Mouse (Mus musculus) testis, adult 2 months (tissue): Measurements from ENCODE around the gene Gpr152. TPM values are rescaled to one million over a fixed set of nuclear protein-coding genes. Genes with fewer than 3 reads are reported as not detected.

Experiments used
- H3K27ac ChIP-seq: fragments of 200-500 bp; 2 replicates; pipeline ENCODE4 v1.5.1; 2012; ENCODE audit warnings: low read depth, low read length; ENCODE audit not compliant: control insufficient read depth, insufficient read depth
- H3K27me3 ChIP-seq: fragments of 200-500 bp; 2 replicates; pipeline ENCODE4 v1.6.1; 2012; ENCODE audit warnings: mild to moderate bottlenecking, low read length, moderate library complexity; ENCODE audit not compliant: control insufficient read depth, insufficient read depth
- H3K36me3 ChIP-seq: fragments of 200-500 bp; 2 replicates; pipeline ENCODE4 v1.6.1; 2012; ENCODE audit warnings: mild to moderate bottlenecking, low read length; ENCODE audit not compliant: control insufficient read depth, insufficient read depth
- H3K4me1 ChIP-seq: fragments of 200-500 bp; 2 replicates; pipeline ENCODE4 v1.6.1; 2012; ENCODE audit warnings: low read length; ENCODE audit not compliant: control insufficient read depth, insufficient read depth
- H3K4me3 ChIP-seq: fragments of 200-500 bp; 2 replicates; pipeline ENCODE4 v1.5.1; 2012; ENCODE audit warnings: low read depth, mild to moderate bottlenecking, low read length, moderate library complexity, mixed read lengths; ENCODE audit not compliant: control insufficient read depth
- CTCF ChIP-seq: fragments of 200-500 bp; IDR thresholded peaks from 2 replicates; pipeline ENCODE4 v1.5.1; 2012; ENCODE audit warnings: low read depth, mild to moderate bottlenecking, inconsistent platforms, low read length, moderate library complexity; ENCODE audit not compliant: control insufficient read depth, insufficient read depth, insufficient replicate concordance
- POLR2A ChIP-seq: fragments of 200-500 bp; IDR thresholded peaks from 2 replicates; pipeline ENCODE4 v1.6.1; 2012; ENCODE audit warnings: low read depth, mild to moderate bottlenecking, inconsistent platforms, low read length, moderate library complexity; ENCODE audit not compliant: control insufficient read depth
- polyA plus RNA-seq: library from polyadenylated mRNA; depleted of rRNA; stranded (reverse); fragments of >200 nt; gene quantifications from 2 replicates; pipeline ENCODE4 v1.2.3, GENCODE M21; 2012; rRNA removed

The Gpr152 gene
- polyA plus RNA-seq = 0.02 TPM in 1 of 2 replicates, not detected in the other

- H3K27ac ChIP-seq = no peak within 1 kb of the TSS
- H3K27me3 ChIP-seq = no peaks in the 10 kb centered on the region
- no peak for TF ChIP-seq POLR2A
- no peak for TF ChIP-seq CTCF
Observed at GRCm38 (mm10) chr19:4139446-4139845, at the start of gene Gpr152. Gene Gpr152 (plus strand): TSS chr19:4139787.

GRCm38 (mm10) chr19:4090446-4090845 is 49.1 kb upstream of the Gpr152 start:
- H3K4me1 ChIP-seq = no peaks in the 10 kb centered on the region
- TF ChIP-seq CTCF (no peak), POLR2A (no peak)
- H3K4me3 ChIP-seq = no peak overlapping the region
- no peaks in the 10 kb centered on the region for H3K36me3 ChIP-seq
- H3K27ac ChIP-seq = no peak overlapping the region
- no peaks in the 10 kb centered on the region for H3K27me3 ChIP-seq

More at GRCm38 (mm10) chr19:4139446-4139845, at the start of gene Gpr152:
- no peaks in the 10 kb centered on the region for H3K4me1 ChIP-seq
- no peak within 1 kb of the TSS for H3K4me3 ChIP-seq
- no peaks in the 10 kb centered on the region for H3K36me3 ChIP-seq

- no peak for TF ChIP-seq POLR2A
- no peak for TF ChIP-seq CTCF
- H3K36me3 ChIP-seq = no peaks in the 10 kb centered on the region
- no peak overlapping the region for H3K4me3 ChIP-seq
- H3K27ac ChIP-seq = no peak overlapping the region
- H3K4me1 ChIP-seq = peaks cover 1% of the 10 kb centered on the region; the same call in 1 of the 2 replicates
- H3K27me3 ChIP-seq = no peaks in the 10 kb centered on the region
Observed at GRCm38 (mm10) chr19:4091383-4091782, 48.2 kb upstream of the Gpr152 start.

- H3K36me3 ChIP-seq = no peaks in the 10 kb centered on the region
- TF ChIP-seq CTCF = no peak
- TF ChIP-seq POLR2A = no peak
- no peak overlapping the region for H3K4me3 ChIP-seq
- H3K27me3 ChIP-seq = no peaks in the 10 kb centered on the region
- H3K27ac ChIP-seq = no peak overlapping the region
- H3K4me1 ChIP-seq = peaks cover 8% of the 10 kb centered on the region
Observed at GRCm38 (mm10) chr19:4092750-4093149, 46.8 kb upstream of the Gpr152 start.

GRCm38 (mm10) chr19:4093772-4094171 is 45.8 kb upstream of the Gpr152 start:
- H3K36me3 ChIP-seq = no peaks in the 10 kb centered on the region
- no peak overlapping the region for H3K4me3 ChIP-seq
- H3K27me3 ChIP-seq = no peaks in the 10 kb centered on the region
- TF ChIP-seq POLR2A (no peak), CTCF (no peak)
- peaks cover 17% of the 10 kb centered on the region for H3K4me1 ChIP-seq
- no peak overlapping the region for H3K27ac ChIP-seq

- H3K4me3 ChIP-seq = no peak overlapping the region
- TF ChIP-seq POLR2A = no peak
- no peak for TF ChIP-seq CTCF
- H3K27ac ChIP-seq = no peak overlapping the region
- peaks cover 21% of the 10 kb centered on the region for H3K4me1 ChIP-seq
- H3K36me3 ChIP-seq = no peaks in the 10 kb centered on the region
- no peaks in the 10 kb centered on the region for H3K27me3 ChIP-seq
Observed at GRCm38 (mm10) chr19:4094348-4094747, 45.2 kb upstream of the Gpr152 start.

- Histone ChIP-seq H3K4me3 (no peak overlapping the region), H3K27ac (no peak overlapping the region), H3K27me3 (no peaks in the 10 kb centered on the region), H3K36me3 (no peaks in the 10 kb centered on the region), H3K4me1 (peaks cover 23% of the 10 kb centered on the region)
- no peak for TF ChIP-seq POLR2A
Observed at GRCm38 (mm10) chr19:4094774-4095303, 44.7 kb upstream of the Gpr152 start.

- Histone ChIP-seq H3K4me3 (no peak overlapping the region; the same call in 1 of the 2 replicates), H3K27ac (no peak overlapping the region), H3K36me3 (no peaks in the 10 kb centered on the region), H3K27me3 (no peaks in the 10 kb centered on the region), H3K4me1 (peaks cover 32% of the 10 kb centered on the region)
- TF ChIP-seq POLR2A = no peak
- no peak for TF ChIP-seq CTCF
Observed at GRCm38 (mm10) chr19:4095802-4096201, 43.8 kb upstream of the Gpr152 start.
